Mouse (Mus musculus) midbrain, embryonic 12.5 days (tissue): ENCODE data around the gene Apoc4. TPM values are rescaled to one million over a fixed set of nuclear protein-coding genes. Genes with fewer than 3 reads are reported as not detected.
"Not testable (repeated sequence)": the region's sequence is repeated elsewhere in the genome, so short reads cannot be mapped to it uniquely, and the experiment has no call there.

Experiments used
- ATAC-seq: fragments of 200-750 bp; cut with Nextera tagmentation; 2 replicates; pipeline ENCODE4 v1.8.0; 2017; ENCODE audit warnings: low read depth, moderate TSS enrichment, moderate library complexity; ENCODE audit not compliant: low FRiP score
- H3K27ac ChIP-seq: fragments of 300-500 bp; sonication (generic); replicated peaks from 2 replicates; pipeline ENCODE4 v1.5.1; 2016; ENCODE audit warnings: mild to moderate bottlenecking
- H3K27me3 ChIP-seq: fragments of 300-500 bp; sonication (generic); 2 replicates; pipeline ENCODE4 v1.6.1; 2016; ENCODE audit warnings: mild to moderate bottlenecking
- H3K36me3 ChIP-seq: fragments of 300-500 bp; sonication (generic); 2 replicates; pipeline ENCODE4 v1.6.1; 2016
- H3K4me1 ChIP-seq: fragments of 300-500 bp; sonication (generic); 2 replicates; pipeline ENCODE4 v1.6.1; 2016
- H3K4me2 ChIP-seq: fragments of 300-500 bp; sonication (generic); replicated peaks from 2 replicates; pipeline ENCODE4 v1.6.1; 2016; ENCODE audit warnings: mild to moderate bottlenecking, moderate library complexity
- H3K4me3 ChIP-seq: fragments of 300-500 bp; sonication (generic); 2 replicates; pipeline ENCODE4 v1.5.1; 2016; ENCODE audit warnings: mild to moderate bottlenecking
- H3K9ac ChIP-seq: fragments of 300-500 bp; sonication (generic); replicated peaks from 2 replicates; pipeline ENCODE4 v1.6.1; 2016; ENCODE audit warnings: mild to moderate bottlenecking, moderate library complexity
- H3K9me3 ChIP-seq: fragments of 300-500 bp; sonication (generic); 2 replicates; pipeline ENCODE4 v1.6.1; 2016; ENCODE audit warnings: mild to moderate bottlenecking
- WGBS: fragments of 180-500 bp; shearing (Covaris S2); methylation state at CpG from one replicate; pipeline ENCODE4 v1.1.7; 2016; 5-methylcytosine and 5-hydroxymethylcytosine counted together
- polyA plus RNA-seq: library from polyadenylated mRNA; unstranded; fragments of >200 nt; fragmentation: Nextera tagmentation; extraction: Ambion mirVana; gene quantifications from 2 replicates; pipeline ENCODE4 v1.2.1, GENCODE M21; 2016

Gene Apoc4
- polyA plus RNA-seq, 1 experiment from 2014 or later = 0.08 TPM

DNA sequence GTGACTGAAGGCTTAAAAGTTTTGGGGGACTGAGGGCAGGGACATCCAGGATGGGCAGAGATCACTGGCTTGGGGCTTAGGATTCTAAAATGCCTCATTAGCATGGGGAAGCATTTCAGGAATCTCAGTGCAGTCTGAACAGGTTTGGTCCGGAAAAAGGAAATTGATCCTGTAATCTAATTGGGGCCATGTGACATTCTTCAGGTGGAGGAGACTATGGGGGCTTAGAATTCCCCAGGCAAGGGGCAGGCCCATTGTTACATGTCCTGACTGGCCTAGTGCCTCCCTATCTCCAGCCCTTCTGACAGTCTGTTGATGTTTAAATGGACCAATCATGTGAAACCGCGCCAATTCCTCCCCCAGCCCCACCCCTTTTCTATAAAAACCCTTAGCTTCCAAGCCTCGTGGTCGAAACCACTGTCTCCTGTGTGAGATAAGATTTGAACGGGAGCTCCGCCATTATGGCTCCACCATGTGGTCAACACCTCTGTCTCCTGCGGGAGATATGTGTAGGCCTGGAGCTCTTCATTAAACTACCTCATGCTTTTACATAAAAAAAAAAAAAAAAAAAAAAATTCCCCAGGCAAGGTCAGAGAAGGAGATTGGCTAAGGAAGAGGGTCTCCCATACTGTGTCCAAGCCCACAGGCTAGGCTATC is 5.8 kb upstream of the Apoc4 start:
- not testable (repeated sequence) for H3K27me3 ChIP-seq, H3K27ac ChIP-seq, H3K4me1 ChIP-seq, H3K4me2 ChIP-seq, H3K9ac ChIP-seq, H3K9me3 ChIP-seq, ATAC-seq, H3K36me3 ChIP-seq, H3K4me3 ChIP-seq
- WGBS = 80% methylated on average over 8 of the region's 8 CpGs

DNA sequence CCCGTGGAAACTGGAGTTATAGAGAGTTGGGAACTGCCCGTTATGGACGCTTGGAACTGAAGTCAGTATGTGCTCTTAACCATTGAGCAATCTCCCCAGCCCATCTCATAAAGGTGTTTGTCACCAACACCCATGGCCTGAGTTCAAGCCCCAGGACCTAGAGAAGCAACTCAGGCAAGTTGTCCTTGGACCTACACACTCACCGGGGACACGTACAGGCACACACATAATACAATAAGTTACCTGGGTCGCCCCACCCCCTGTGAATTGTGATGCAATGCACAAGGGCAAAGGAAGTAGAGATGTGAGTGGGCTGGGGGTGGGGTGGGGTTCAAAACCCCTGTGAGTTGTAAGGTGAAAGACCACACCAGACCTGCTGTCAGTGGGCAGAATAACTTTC is 5.2 kb upstream of the Apoc4 start:
- no peak overlapping the region for H3K4me2 ChIP-seq
- no peak overlapping the region for H3K9ac ChIP-seq
- ATAC-seq = no peak
- H3K36me3 ChIP-seq = no peaks in the 10 kb centered on the region
- no peaks in the 10 kb centered on the region for H3K4me1 ChIP-seq
- H3K27me3 ChIP-seq = no peaks in the 10 kb centered on the region
- WGBS = 92% methylated on average over 6 of the region's 6 CpGs
- H3K27ac ChIP-seq = no peak overlapping the region
- H3K4me3 ChIP-seq = no peak overlapping the region
- H3K9me3 ChIP-seq = no peaks in the 10 kb centered on the region

DNA sequence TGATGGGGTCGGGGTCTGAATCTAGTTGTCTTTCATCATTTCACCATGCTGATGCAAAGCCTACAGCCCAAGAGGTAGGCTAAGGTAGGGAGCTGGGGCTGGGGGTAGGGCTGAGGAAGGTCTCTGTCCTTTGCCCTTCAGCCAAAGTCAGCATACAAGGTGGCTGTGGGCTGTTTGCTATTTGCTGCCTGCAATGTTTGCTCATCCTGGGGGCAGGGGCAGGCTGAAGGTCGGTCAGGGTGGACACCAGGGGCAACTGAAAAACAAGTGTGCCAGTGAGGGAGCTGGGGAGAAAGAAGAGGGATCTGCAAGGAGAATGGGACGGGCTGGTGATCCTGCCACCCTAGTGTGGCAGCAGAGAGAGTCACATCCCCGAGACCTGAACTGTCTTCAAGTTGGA is 4.1 kb upstream of the Apoc4 start:
- no peak overlapping the region for H3K27ac ChIP-seq
- no peaks in the 10 kb centered on the region for H3K4me1 ChIP-seq
- H3K4me3 ChIP-seq = no peak overlapping the region
- H3K36me3 ChIP-seq = no peaks in the 10 kb centered on the region
- 68% methylated on average over 4 of the region's 4 CpGs for WGBS
- H3K9ac ChIP-seq = no peak overlapping the region
- H3K4me2 ChIP-seq = no peak overlapping the region
- H3K9me3 ChIP-seq = no peaks in the 10 kb centered on the region
- no peaks in the 10 kb centered on the region for H3K27me3 ChIP-seq
- no peak for ATAC-seq

- WGBS = 87% methylated on average over 6 of the region's 6 CpGs
- no peak for ATAC-seq
Observed at GRCm38 (mm10) chr7:19683771-19684201, 2.5 kb upstream of the Apoc4 start.

DNA sequence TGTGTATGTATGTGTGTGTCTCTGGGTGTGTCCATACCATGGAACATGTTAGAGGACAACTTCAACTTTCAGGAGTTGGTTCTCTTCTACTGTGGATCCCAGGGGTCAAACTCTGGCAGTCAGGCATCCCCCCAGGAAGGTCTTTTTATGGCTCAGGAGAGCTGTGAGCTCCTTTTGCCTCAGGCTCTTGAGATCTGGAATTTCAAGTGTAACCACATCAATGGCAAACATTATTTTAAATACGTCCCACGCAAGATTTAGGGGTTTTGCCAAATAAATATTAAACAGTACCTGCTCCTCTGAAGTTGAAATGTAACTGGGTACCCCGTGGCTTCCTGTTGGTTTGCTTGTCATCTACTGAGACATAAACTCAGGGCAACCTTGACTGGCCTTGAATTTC is 1.7 kb upstream of the Apoc4 start:
- no peaks in the 10 kb centered on the region for H3K27me3 ChIP-seq
- no peaks in the 10 kb centered on the region for H3K4me1 ChIP-seq
- no peak overlapping the region for H3K4me3 ChIP-seq
- WGBS = 83% methylated on average over 3 of the region's 3 CpGs
- no peaks in the 10 kb centered on the region for H3K9me3 ChIP-seq
- no peak overlapping the region for H3K27ac ChIP-seq
- no peak for ATAC-seq
- no peak overlapping the region for H3K4me2 ChIP-seq
- no peak overlapping the region for H3K9ac ChIP-seq
- H3K36me3 ChIP-seq = no peaks in the 10 kb centered on the region

More at GRCm38 (mm10) chr7:19683771-19684201, 2.5 kb upstream of the Apoc4 start:
- H3K4me3 ChIP-seq = no peak overlapping the region
- H3K27me3 ChIP-seq = no peaks in the 10 kb centered on the region
- H3K9ac ChIP-seq = no peak overlapping the region
- no peaks in the 10 kb centered on the region for H3K9me3 ChIP-seq
- no peak overlapping the region for H3K4me2 ChIP-seq
- no peak overlapping the region for H3K27ac ChIP-seq
- no peaks in the 10 kb centered on the region for H3K36me3 ChIP-seq
- H3K4me1 ChIP-seq = no peaks in the 10 kb centered on the region

GRCm38 (mm10) chr7:19680702-19681101 is 577 bp downstream of the Apoc4 start:
- H3K4me1 ChIP-seq = no peaks in the 10 kb centered on the region
- no peak overlapping the region for H3K4me3 ChIP-seq
- H3K9me3 ChIP-seq = no peaks in the 10 kb centered on the region
- no peak overlapping the region for H3K9ac ChIP-seq
- no peaks in the 10 kb centered on the region for H3K36me3 ChIP-seq
- no peak overlapping the region for H3K27ac ChIP-seq
- WGBS = 87% methylated on average over 2 of the region's 2 CpGs
- ATAC-seq = no peak
- no peak overlapping the region for H3K4me2 ChIP-seq
- no peaks in the 10 kb centered on the region for H3K27me3 ChIP-seq

DNA sequence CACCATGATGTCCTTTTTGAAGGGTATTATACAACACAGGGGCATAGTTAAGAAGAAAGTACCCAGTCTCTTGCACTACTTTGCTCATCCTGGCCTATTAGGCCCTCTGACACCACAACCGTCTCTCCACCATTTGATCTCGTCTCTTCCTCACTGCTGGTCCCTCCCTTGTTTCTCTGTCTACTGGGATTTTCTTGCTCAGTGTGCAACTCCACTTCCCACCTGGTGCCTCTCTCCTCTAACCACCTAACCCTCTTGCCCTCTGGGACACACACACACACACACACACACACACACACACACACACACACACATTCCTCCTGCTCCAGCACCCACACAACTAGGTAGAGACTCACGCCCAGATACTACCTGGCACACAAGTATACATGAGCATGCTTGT is 2.4 kb downstream of the Apoc4 start:
- Histone ChIP-seq H3K9ac (no peak overlapping the region), H3K4me2 (no peak overlapping the region), H3K36me3 (no peaks in the 10 kb centered on the region), H3K27me3 (no peaks in the 10 kb centered on the region), H3K4me3 (no peak overlapping the region), H3K4me1 (no peaks in the 10 kb centered on the region), H3K27ac (no peak overlapping the region), H3K9me3 (no peaks in the 10 kb centered on the region)
- WGBS = 82% methylated on average over 3 of the region's 3 CpGs
- no peak for ATAC-seq

- WGBS = 83% methylated on average over 8 of the region's 8 CpGs
- H3K4me3 ChIP-seq = no peak within 1 kb of the TSS
- H3K9ac ChIP-seq = no peak within 1 kb of the TSS
- H3K36me3 ChIP-seq = no peaks in the 10 kb centered on the region
- no peaks in the 10 kb centered on the region for H3K27me3 ChIP-seq
- ATAC-seq = no peak
- H3K4me1 ChIP-seq = no peaks in the 10 kb centered on the region
- no peaks in the 10 kb centered on the region for H3K9me3 ChIP-seq
- H3K27ac ChIP-seq = no peak within 1 kb of the TSS
- H3K4me2 ChIP-seq = no peak within 1 kb of the TSS
Observed at GRCm38 (mm10) chr7:19677872-19678271, 3.4 kb downstream of the Apoc4 start, which contains the start of gene Apoc2. TSS of gene Apoc2 (minus strand) at chr7:19677941.

DNA sequence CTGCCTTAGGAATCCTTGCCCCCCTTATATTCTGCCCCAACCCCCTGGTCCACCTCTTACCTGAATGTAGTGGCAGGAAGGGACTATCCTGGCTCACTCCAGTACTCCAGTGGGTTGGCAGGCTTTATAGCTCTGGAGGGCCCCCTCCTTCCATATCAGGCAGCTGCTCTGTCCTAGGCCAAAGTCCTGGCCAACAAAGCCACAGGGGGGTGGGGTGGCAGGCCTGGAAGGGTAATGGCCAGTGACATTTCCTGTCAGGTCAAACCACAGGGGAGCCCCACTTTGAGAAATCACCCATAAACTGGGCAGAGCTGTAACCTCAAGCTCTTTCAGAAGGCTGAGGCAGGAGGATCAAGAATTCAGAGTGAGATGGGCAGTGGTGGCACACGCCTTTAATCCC is 4.6 kb downstream of the Apoc4 start:
- 82% methylated on average over 1 of the region's 1 CpGs for WGBS
- no peak overlapping the region for H3K4me3 ChIP-seq
- no peaks in the 10 kb centered on the region for H3K27me3 ChIP-seq
- no peak overlapping the region for H3K9ac ChIP-seq
- H3K4me2 ChIP-seq = no peak overlapping the region
- no peak overlapping the region for H3K27ac ChIP-seq
- no peaks in the 10 kb centered on the region for H3K36me3 ChIP-seq
- no peaks in the 10 kb centered on the region for H3K4me1 ChIP-seq
- ATAC-seq = no peak
- H3K9me3 ChIP-seq = no peaks in the 10 kb centered on the region

GRCm38 (mm10) chr7:19675824-19676223 is 5.5 kb downstream of the Apoc4 start:
- no peak overlapping the region for H3K4me2 ChIP-seq
- no peaks in the 10 kb centered on the region for H3K36me3 ChIP-seq
- no peaks in the 10 kb centered on the region for H3K27me3 ChIP-seq
- H3K4me3 ChIP-seq = no peak overlapping the region
- H3K4me1 ChIP-seq = no peaks in the 10 kb centered on the region
- WGBS = 82% methylated on average over 10 of the region's 10 CpGs
- ATAC-seq = no peak
- H3K9ac ChIP-seq = no peak overlapping the region
- H3K27ac ChIP-seq = no peak overlapping the region
- no peaks in the 10 kb centered on the region for H3K9me3 ChIP-seq

DNA sequence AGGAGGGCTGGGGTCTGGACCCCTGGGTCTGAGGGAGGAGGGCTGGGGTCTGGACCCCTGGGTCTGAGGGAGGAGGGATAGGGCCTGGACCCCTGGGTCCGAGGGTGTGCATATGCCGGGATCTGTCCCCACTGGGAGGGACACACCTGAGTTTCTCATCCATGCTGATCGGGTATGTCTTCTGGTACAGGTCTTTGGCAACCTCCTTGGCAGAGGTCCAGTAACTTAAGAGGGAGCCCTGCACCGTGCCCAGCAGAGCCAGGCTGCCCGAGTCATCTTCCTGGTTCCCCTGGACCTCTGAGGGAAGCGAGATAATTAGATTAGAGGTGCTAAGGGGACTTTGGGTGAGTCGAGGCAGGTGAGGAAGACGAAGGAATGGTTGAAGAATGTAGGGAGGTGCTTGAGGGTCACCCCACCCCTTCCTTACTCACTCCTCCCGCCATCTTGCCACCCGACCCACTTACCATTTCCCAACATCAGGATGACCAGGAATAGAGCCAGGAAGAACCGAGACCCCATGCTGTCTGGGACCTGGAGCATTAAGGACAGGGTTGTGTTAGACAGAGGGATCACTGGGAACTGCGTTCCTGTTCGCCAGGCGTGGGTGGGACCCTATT is 8.1 kb downstream of the Apoc4 start:
- H3K4me1 ChIP-seq = peaks cover 5% of the 10 kb centered on the region; the same call in 1 of the 2 replicates
- no peaks in the 10 kb centered on the region for H3K9me3 ChIP-seq
- H3K9ac ChIP-seq = no peak overlapping the region
- no peak for ATAC-seq
- H3K27ac ChIP-seq = no peak overlapping the region
- WGBS = 67% methylated on average over 14 of the region's 14 CpGs
- H3K4me3 ChIP-seq = no peak overlapping the region
- H3K27me3 ChIP-seq = no peaks in the 10 kb centered on the region
- H3K4me2 ChIP-seq = no peak overlapping the region
- no peaks in the 10 kb centered on the region for H3K36me3 ChIP-seq

- 0 out of 2 replicates have a peak, but pooled peaks cover 3% of the 10 kb centered on the region for H3K27me3 ChIP-seq
- 67% methylated on average over 10 of the region's 10 CpGs for WGBS
- ATAC-seq = no peak
- H3K9ac ChIP-seq = no peak overlapping the region
- no peak overlapping the region for H3K27ac ChIP-seq
- no peak overlapping the region for H3K4me3 ChIP-seq
- peaks cover 5% of the 10 kb centered on the region; the same call in 1 of the 2 replicates for H3K4me1 ChIP-seq
- no peak overlapping the region for H3K4me2 ChIP-seq
- H3K36me3 ChIP-seq = no peaks in the 10 kb centered on the region
- H3K9me3 ChIP-seq = no peaks in the 10 kb centered on the region
Observed at GRCm38 (mm10) chr7:19671511-19671910, 9.8 kb downstream of the Apoc4 start.
